Mouse (Mus musculus) hindbrain, embryonic 10.5 days (tissue): Measurements from ENCODE around the gene Qrfp. TPM values are rescaled to one million over a fixed set of nuclear protein-coding genes. Genes with fewer than 3 reads are reported as not detected.
A peak's percentile ranks its signal among the peaks of the same experiment; 100 is the strongest.

Source experiments
- DNase-seq: peaks from one replicate; pipeline ENCODE4 v3.0.0-alpha.2; 2017; ENCODE audit warnings: low spot score
- H3K27ac ChIP-seq: fragments of 300-500 bp; sonication (generic); 2 replicates; pipeline ENCODE4 v1.5.1; 2016; ENCODE audit warnings: mild to moderate bottlenecking, moderate library complexity
- H3K27me3 ChIP-seq: fragments of 300-500 bp; sonication (generic); 2 replicates; pipeline ENCODE4 v1.6.1; 2016; ENCODE audit warnings: mild to moderate bottlenecking; ENCODE audit not compliant: poor library complexity, insufficient read depth, severe bottlenecking
- H3K36me3 ChIP-seq: fragments of 300-500 bp; sonication (generic); 2 replicates; pipeline ENCODE4 v1.6.1; 2016; ENCODE audit warnings: mild to moderate bottlenecking, moderate library complexity
- H3K4me1 ChIP-seq: fragments of 300-500 bp; sonication (generic); replicated peaks from 2 replicates; pipeline ENCODE4 v1.6.1; 2016; ENCODE audit warnings: mild to moderate bottlenecking
- H3K4me3 ChIP-seq: fragments of 300-500 bp; sonication (generic); 2 replicates; pipeline ENCODE4 v1.5.1; 2016; ENCODE audit warnings: mild to moderate bottlenecking, moderate library complexity
- H3K9me3 ChIP-seq: fragments of 300-500 bp; sonication (generic); 2 replicates; pipeline ENCODE4 v1.6.1; 2016; ENCODE audit warnings: mild to moderate bottlenecking, moderate library complexity
- WGBS: fragments of 180-500 bp; shearing (Covaris S2); methylation state at CpG from one replicate; pipeline ENCODE4 v1.1.7; 2016; 5-methylcytosine and 5-hydroxymethylcytosine counted together
- polyA plus RNA-seq: library from polyadenylated mRNA; unstranded; fragments of >200 nt; fragmentation: Nextera tagmentation; extraction: Ambion mirVana; gene quantifications from 2 replicates; pipeline ENCODE4 v1.2.1, GENCODE M21; 2016

The Qrfp gene
- polyA plus RNA-seq, 1 experiment from 2014 or later = 0.20 TPM

GRCm38 (mm10) chr2:31836091-31836490 lies 25.7 kb upstream of the Qrfp start:
- Histone ChIP-seq H3K36me3 (no peaks in the 10 kb centered on the region), H3K4me1 (peaks cover 45% of the 10 kb centered on the region), H3K27ac (peak overlapping the region; percentile 13; the same call in 1 of the 2 replicates), H3K9me3 (no peaks in the 10 kb centered on the region), H3K27me3 (peaks cover 49% of the 10 kb centered on the region), H3K4me3 (no peak overlapping the region)
- 62% methylated on average over 10 of the region's 10 CpGs for WGBS
- DNase-seq = no peak

- Histone ChIP-seq H3K9me3 (no peaks in the 10 kb centered on the region), H3K36me3 (no peaks in the 10 kb centered on the region), H3K27me3 (peaks cover 10% of the 10 kb centered on the region), H3K27ac (peak overlapping the region; percentile 46; the same call in 1 of the 2 replicates), H3K4me3 (no peak overlapping the region), H3K4me1 (peaks cover 49% of the 10 kb centered on the region)
- WGBS = 11% methylated on average over 4 of the region's 4 CpGs
- DNase-seq = no peak
These were observed 18.0 kb upstream of the Qrfp start for GRCm38 (mm10) chr2:31828311-31828825.

GRCm38 (mm10) chr2:31827877-31828276 lies 17.5 kb upstream of the Qrfp start:
- 70% methylated on average over 7 of the region's 7 CpGs for WGBS

GRCm38 (mm10) chr2:31826094-31827085 lies 16.0 kb upstream of the Qrfp start:
- H3K4me1 ChIP-seq = peaks cover 63% of the 10 kb centered on the region
- H3K27me3 ChIP-seq = peaks cover 29% of the 10 kb centered on the region
- H3K9me3 ChIP-seq = no peaks in the 10 kb centered on the region
- no peak for DNase-seq
- 88% methylated on average over 14 of the region's 14 CpGs for WGBS
- no peaks in the 10 kb centered on the region for H3K36me3 ChIP-seq
- H3K4me3 ChIP-seq = no peak overlapping the region
- H3K27ac ChIP-seq = peak overlapping the region; percentile 41; the same call in 1 of the 2 replicates

More at GRCm38 (mm10) chr2:31827877-31828276, 17.5 kb upstream of the Qrfp start:
- DNase-seq = no peak
- Histone ChIP-seq H3K4me1 (peaks cover 54% of the 10 kb centered on the region), H3K9me3 (no peaks in the 10 kb centered on the region), H3K27me3 (peaks cover 15% of the 10 kb centered on the region), H3K27ac (peak overlapping the region; percentile 46; the same call in 1 of the 2 replicates), H3K36me3 (no peaks in the 10 kb centered on the region), H3K4me3 (no peak overlapping the region)

GRCm38 (mm10) chr2:31825469-31825911 lies 15.1 kb upstream of the Qrfp start:
- no peak for DNase-seq
- Histone ChIP-seq H3K36me3 (no peaks in the 10 kb centered on the region), H3K9me3 (no peaks in the 10 kb centered on the region), H3K27me3 (peaks cover 34% of the 10 kb centered on the region), H3K4me3 (no peak overlapping the region), H3K27ac (no peak overlapping the region), H3K4me1 (peaks cover 59% of the 10 kb centered on the region)
- WGBS = 87% methylated on average over 16 of the region's 16 CpGs

- Histone ChIP-seq H3K36me3 (no peaks in the 10 kb centered on the region), H3K4me1 (peaks cover 45% of the 10 kb centered on the region), H3K27ac (peak overlapping the region; percentile 6), H3K27me3 (peaks cover 34% of the 10 kb centered on the region), H3K4me3 (no peak overlapping the region), H3K9me3 (no peaks in the 10 kb centered on the region)
- WGBS = 57% methylated on average over 15 of the region's 15 CpGs
- DNase-seq = no peak
These were observed 13.8 kb upstream of the Qrfp start for GRCm38 (mm10) chr2:31823933-31824730.

- Histone ChIP-seq H3K27ac (peak overlapping the region; percentile 6), H3K27me3 (peaks cover 34% of the 10 kb centered on the region), H3K9me3 (no peaks in the 10 kb centered on the region), H3K4me1 (peaks cover 34% of the 10 kb centered on the region), H3K4me3 (peak overlapping the region; percentile 37), H3K36me3 (no peaks in the 10 kb centered on the region)
- peak; percentile 45 for DNase-seq
- WGBS = 24% methylated on average over 39 of the region's 39 CpGs
These were observed 12.4 kb upstream of the Qrfp start for GRCm38 (mm10) chr2:31822524-31823371.

- Histone ChIP-seq H3K9me3 (no peaks in the 10 kb centered on the region), H3K36me3 (no peaks in the 10 kb centered on the region), H3K27ac (peak overlapping the region; percentile 30; the same call in 1 of the 2 replicates), H3K4me3 (no peak overlapping the region), H3K27me3 (peaks cover 21% of the 10 kb centered on the region; the same call in 1 of the 2 replicates), H3K4me1 (peaks cover 19% of the 10 kb centered on the region)
- 40% methylated on average over 5 of the region's 5 CpGs for WGBS
- DNase-seq = peak; percentile 69
These were observed 5.0 kb upstream of the Qrfp start for GRCm38 (mm10) chr2:31815367-31815766.

GRCm38 (mm10) chr2:31814699-31815098 lies 4.3 kb upstream of the Qrfp start:
- DNase-seq = no peak
- peaks cover 26% of the 10 kb centered on the region for H3K4me1 ChIP-seq
- H3K9me3 ChIP-seq = no peaks in the 10 kb centered on the region
- no peak overlapping the region for H3K27ac ChIP-seq
- H3K27me3 ChIP-seq = peaks cover 25% of the 10 kb centered on the region; the same call in 1 of the 2 replicates
- 81% methylated on average over 7 of the region's 7 CpGs for WGBS
- no peak overlapping the region for H3K4me3 ChIP-seq
- H3K36me3 ChIP-seq = no peaks in the 10 kb centered on the region

- H3K4me1 ChIP-seq = peaks cover 36% of the 10 kb centered on the region
- no peaks in the 10 kb centered on the region for H3K36me3 ChIP-seq
- 90% methylated on average over 4 of the region's 4 CpGs for WGBS
- H3K27me3 ChIP-seq = peaks cover 25% of the 10 kb centered on the region; the same call in 1 of the 2 replicates
- no peak for DNase-seq
- H3K9me3 ChIP-seq = no peaks in the 10 kb centered on the region
- H3K27ac ChIP-seq = no peak overlapping the region
- no peak overlapping the region for H3K4me3 ChIP-seq
These were observed 3.3 kb upstream of the Qrfp start for GRCm38 (mm10) chr2:31813641-31814040.

- Histone ChIP-seq H3K4me1 (peaks cover 59% of the 10 kb centered on the region), H3K36me3 (no peaks in the 10 kb centered on the region), H3K27ac (0 out of 2 replicates have a peak overlapping the region, but pooled peaks have one; percentile 29), H3K27me3 (peaks cover 23% of the 10 kb centered on the region; the same call in 1 of the 2 replicates), H3K9me3 (no peaks in the 10 kb centered on the region), H3K4me3 (no peak overlapping the region)
- 88% methylated on average over 14 of the region's 14 CpGs for WGBS
- DNase-seq = no peak
These were observed 942 bp upstream of the Qrfp start for GRCm38 (mm10) chr2:31811086-31811958.
